Mouse (Mus musculus) gonadal fat pad, adult 2 months (tissue): ENCODE data around the gene Rnf216. TPM values are rescaled to one million over a fixed set of nuclear protein-coding genes. Genes with fewer than 3 reads are reported as not detected.

Experiments
- DNase-seq: peaks from one replicate; pipeline ENCODE4 v3.0.0-alpha.2; 2012; ENCODE audit warnings: low read depth
- polyA plus RNA-seq: library from polyadenylated mRNA; depleted of rRNA; stranded (reverse); fragments of >200 nt; gene quantifications from 2 replicates; pipeline ENCODE4 v1.2.3, GENCODE M21; 2012

The Rnf216 gene
- polyA plus RNA-seq, 1 experiment: 20.6 TPM

GRCm38 (mm10) chr5:143101626-143102025, 11.2 kb downstream of the Rnf216 start:
- DNase-seq: no peak

GRCm38 (mm10) chr5:143095256-143095655, 17.5 kb downstream of the Rnf216 start:
- no peak for DNase-seq

GRCm38 (mm10) chr5:143092891-143093290, 19.9 kb downstream of the Rnf216 start:
- no peak for DNase-seq

- no peak for DNase-seq
Observed at GRCm38 (mm10) chr5:143084898-143085297, 27.9 kb downstream of the Rnf216 start.

GRCm38 (mm10) chr5:143079806-143080205, 33.0 kb downstream of the Rnf216 start:
- DNase-seq: no peak

GRCm38 (mm10) chr5:143076603-143077143, 36.1 kb downstream of the Rnf216 start:
- no peak for DNase-seq

- DNase-seq: no peak
Observed at GRCm38 (mm10) chr5:143075987-143076386, 36.8 kb downstream of the Rnf216 start.

GRCm38 (mm10) chr5:143069048-143069447, 43.7 kb downstream of the Rnf216 start:
- DNase-seq: no peak

GRCm38 (mm10) chr5:143068382-143068781, 44.4 kb downstream of the Rnf216 start:
- no peak for DNase-seq

GRCm38 (mm10) chr5:143066551-143066958, 46.2 kb downstream of the Rnf216 start:
- DNase-seq: no peak

- DNase-seq: no peak
Observed at GRCm38 (mm10) chr5:143066096-143066495, 46.7 kb downstream of the Rnf216 start.

- no peak for DNase-seq
Observed at GRCm38 (mm10) chr5:143065230-143065629, 47.6 kb downstream of the Rnf216 start.

- no peak for DNase-seq
Observed at GRCm38 (mm10) chr5:143062251-143062650, 50.5 kb downstream of the Rnf216 start.

- no peak for DNase-seq
Observed at GRCm38 (mm10) chr5:143061511-143061910, 51.3 kb downstream of the Rnf216 start.

GRCm38 (mm10) chr5:143060774-143061385, 51.9 kb downstream of the Rnf216 start:
- DNase-seq: no peak

- DNase-seq: no peak
Observed at GRCm38 (mm10) chr5:143059958-143060357, 52.8 kb downstream of the Rnf216 start.

GRCm38 (mm10) chr5:143059182-143059581, 53.6 kb downstream of the Rnf216 start:
- DNase-seq: no peak

- DNase-seq: no peak
Observed at GRCm38 (mm10) chr5:143058675-143059074, 54.1 kb downstream of the Rnf216 start.

- no peak for DNase-seq
Observed at GRCm38 (mm10) chr5:143058208-143058607, 54.6 kb downstream of the Rnf216 start.

GRCm38 (mm10) chr5:143057753-143058152, 55.0 kb downstream of the Rnf216 start:
- no peak for DNase-seq

GRCm38 (mm10) chr5:143056191-143056880, 56.5 kb downstream of the Rnf216 start:
- DNase-seq: no peak

- no peak for DNase-seq
Observed at GRCm38 (mm10) chr5:143055501-143056125, 57.2 kb downstream of the Rnf216 start.

GRCm38 (mm10) chr5:143054703-143055102, 58.1 kb downstream of the Rnf216 start:
- DNase-seq: no peak
